Mouse (Mus musculus): ENCODE data around the gene Fam160b1. TPM values are rescaled to one million over a fixed set of nuclear protein-coding genes. Genes with fewer than 3 reads are reported as not detected.

Gene Fam160b1
- polyA plus RNA-seq, 2 experiments from 2014 or later, result 8.1 to 8.7 TPM

- no peak for ATAC-seq
Observed at GRCm38 (mm10) chr19:57367201-57367600, 6.7 kb downstream of the Fam160b1 start.

GRCm38 (mm10) chr19:57367849-57368387, 7.4 kb downstream of the Fam160b1 start:
- ATAC-seq, result no peak

- ATAC-seq, result no peak
Observed at GRCm38 (mm10) chr19:57373276-57373811, 12.9 kb downstream of the Fam160b1 start.

- no peak for ATAC-seq
Observed at GRCm38 (mm10) chr19:57375161-57375560, 14.7 kb downstream of the Fam160b1 start.

GRCm38 (mm10) chr19:57375746-57376145, 15.3 kb downstream of the Fam160b1 start:
- ATAC-seq, result no peak

- ATAC-seq, result no peak
Observed at GRCm38 (mm10) chr19:57377043-57377703, 16.7 kb downstream of the Fam160b1 start.

GRCm38 (mm10) chr19:57386176-57386693, 25.8 kb downstream of the Fam160b1 start:
- no peak for ATAC-seq

GRCm38 (mm10) chr19:57391545-57391944, 31.1 kb downstream of the Fam160b1 start:
- ATAC-seq, result no peak

- ATAC-seq, result no peak
Observed at GRCm38 (mm10) chr19:57393357-57393957, 33.0 kb downstream of the Fam160b1 start.

GRCm38 (mm10) chr19:57396609-57397008, 36.1 kb downstream of the Fam160b1 start:
- no peak for ATAC-seq

GRCm38 (mm10) chr19:57402364-57402763, 41.9 kb downstream of the Fam160b1 start:
- no peak for ATAC-seq

- peak; percentile 77 for ATAC-seq
Observed at GRCm38 (mm10) chr19:57403700-57404501, 43.4 kb downstream of the Fam160b1 start.

- no peak for ATAC-seq
Observed at GRCm38 (mm10) chr19:57404502-57404848, 44.0 kb downstream of the Fam160b1 start.

- ATAC-seq, result no peak
Observed at GRCm38 (mm10) chr19:57407947-57408346, 47.5 kb downstream of the Fam160b1 start.

- peak; percentile 77 for ATAC-seq
Observed at GRCm38 (mm10) chr19:57411375-57412196, 51.1 kb downstream of the Fam160b1 start.

- ATAC-seq, result no peak
Observed at GRCm38 (mm10) chr19:57413170-57413569, 52.7 kb downstream of the Fam160b1 start.

- ATAC-seq, result no peak
Observed at GRCm38 (mm10) chr19:57413918-57414317, 53.4 kb downstream of the Fam160b1 start.

GRCm38 (mm10) chr19:57415031-57415807, 54.7 kb downstream of the Fam160b1 start:
- no peak for ATAC-seq

GRCm38 (mm10) chr19:57417800-57418580, 57.5 kb downstream of the Fam160b1 start:
- ATAC-seq, result no peak

GRCm38 (mm10) chr19:57423402-57423801, 62.9 kb downstream of the Fam160b1 start:
- no peak for ATAC-seq

Data from CD4-positive, CD25-positive, alpha-beta regulatory T cell, adult 4 months (primary cell).